Mouse (Mus musculus): Measurements from ENCODE around the gene Ankrd11.

The Ankrd11 gene

GRCm38 (mm10) chr8:122859843-122860242 lies 182.2 kb downstream of the Ankrd11 start:
- ATAC-seq (ENCODE audit: insufficient number of reproducible peaks, low FRiP score, low TSS enrichment), result no peak

GRCm38 (mm10) chr8:122856288-122856687 lies 185.8 kb downstream of the Ankrd11 start:
- no peak for ATAC-seq (ENCODE audit: insufficient number of reproducible peaks, low FRiP score, low TSS enrichment)

GRCm38 (mm10) chr8:122855123-122855522 lies 187.0 kb downstream of the Ankrd11 start:
- ATAC-seq (ENCODE audit: insufficient number of reproducible peaks, low FRiP score, low TSS enrichment), result no peak

- ATAC-seq (ENCODE audit: insufficient number of reproducible peaks, low FRiP score, low TSS enrichment), result no peak
Observed at GRCm38 (mm10) chr8:122854388-122854787, 187.7 kb downstream of the Ankrd11 start.

GRCm38 (mm10) chr8:122853340-122853771 lies 188.7 kb downstream of the Ankrd11 start:
- peak; percentile 17; the same call in 1 of the 2 replicates for ATAC-seq (ENCODE audit: insufficient number of reproducible peaks, low FRiP score, low TSS enrichment)

GRCm38 (mm10) chr8:122852546-122852905 lies 189.6 kb downstream of the Ankrd11 start:
- peak; percentile 18; the same call in 1 of the 2 replicates for ATAC-seq (ENCODE audit: insufficient number of reproducible peaks, low FRiP score, low TSS enrichment)

- peak; percentile 69 for ATAC-seq (ENCODE audit: insufficient number of reproducible peaks, low FRiP score, low TSS enrichment)
Observed at GRCm38 (mm10) chr8:122851692-122852545, 190.2 kb downstream of the Ankrd11 start.

GRCm38 (mm10) chr8:122850641-122851240 lies 191.3 kb downstream of the Ankrd11 start:
- ATAC-seq (ENCODE audit: insufficient number of reproducible peaks, low FRiP score, low TSS enrichment), result no peak

GRCm38 (mm10) chr8:122849152-122849910 lies 192.7 kb downstream of the Ankrd11 start:
- ATAC-seq (ENCODE audit: insufficient number of reproducible peaks, low FRiP score, low TSS enrichment), result no peak

- ATAC-seq (ENCODE audit: insufficient number of reproducible peaks, low FRiP score, low TSS enrichment), result peak; percentile 60; the same call in 1 of the 2 replicates
Observed at GRCm38 (mm10) chr8:122847829-122848561, 194.1 kb downstream of the Ankrd11 start, which contains the start of gene Cdh15. Gene Cdh15 (plus strand): TSS chr8:122847966.

GRCm38 (mm10) chr8:122845662-122846061 lies 196.4 kb downstream of the Ankrd11 start:
- ATAC-seq (ENCODE audit: insufficient number of reproducible peaks, low FRiP score, low TSS enrichment), result no peak

GRCm38 (mm10) chr8:122844161-122844560 lies 197.9 kb downstream of the Ankrd11 start:
- no peak for ATAC-seq (ENCODE audit: insufficient number of reproducible peaks, low FRiP score, low TSS enrichment)

- ATAC-seq (ENCODE audit: insufficient number of reproducible peaks, low FRiP score, low TSS enrichment), result no peak
Observed at GRCm38 (mm10) chr8:122836696-122837095, 205.4 kb downstream of the Ankrd11 start.

- ATAC-seq (ENCODE audit: insufficient number of reproducible peaks, low FRiP score, low TSS enrichment), result no peak
Observed at GRCm38 (mm10) chr8:122836199-122836598, 205.9 kb downstream of the Ankrd11 start.

- ATAC-seq (ENCODE audit: insufficient number of reproducible peaks, low FRiP score, low TSS enrichment), result peak; percentile 69; the same call in 1 of the 2 replicates
Observed at GRCm38 (mm10) chr8:122834971-122835370, 207.1 kb downstream of the Ankrd11 start.

GRCm38 (mm10) chr8:122834416-122834815 lies 207.7 kb downstream of the Ankrd11 start:
- no peak for ATAC-seq (ENCODE audit: insufficient number of reproducible peaks, low FRiP score, low TSS enrichment)
